Mouse (Mus musculus) liver, embryonic 14 days (tissue): ENCODE data around the gene Trmt10c. TPM values are rescaled to one million over a fixed set of nuclear protein-coding genes. Genes with fewer than 3 reads are reported as not detected.

Experiments
- polyA plus RNA-seq: library from polyadenylated mRNA; depleted of rRNA; stranded (reverse); fragments of >200 nt; gene quantifications from 2 replicates; pipeline ENCODE4 v1.2.3, GENCODE M21; 2012; rRNA removed

Trmt10c gene
- polyA plus RNA-seq, result 7.7 TPM in 2 replicates

DNA sequence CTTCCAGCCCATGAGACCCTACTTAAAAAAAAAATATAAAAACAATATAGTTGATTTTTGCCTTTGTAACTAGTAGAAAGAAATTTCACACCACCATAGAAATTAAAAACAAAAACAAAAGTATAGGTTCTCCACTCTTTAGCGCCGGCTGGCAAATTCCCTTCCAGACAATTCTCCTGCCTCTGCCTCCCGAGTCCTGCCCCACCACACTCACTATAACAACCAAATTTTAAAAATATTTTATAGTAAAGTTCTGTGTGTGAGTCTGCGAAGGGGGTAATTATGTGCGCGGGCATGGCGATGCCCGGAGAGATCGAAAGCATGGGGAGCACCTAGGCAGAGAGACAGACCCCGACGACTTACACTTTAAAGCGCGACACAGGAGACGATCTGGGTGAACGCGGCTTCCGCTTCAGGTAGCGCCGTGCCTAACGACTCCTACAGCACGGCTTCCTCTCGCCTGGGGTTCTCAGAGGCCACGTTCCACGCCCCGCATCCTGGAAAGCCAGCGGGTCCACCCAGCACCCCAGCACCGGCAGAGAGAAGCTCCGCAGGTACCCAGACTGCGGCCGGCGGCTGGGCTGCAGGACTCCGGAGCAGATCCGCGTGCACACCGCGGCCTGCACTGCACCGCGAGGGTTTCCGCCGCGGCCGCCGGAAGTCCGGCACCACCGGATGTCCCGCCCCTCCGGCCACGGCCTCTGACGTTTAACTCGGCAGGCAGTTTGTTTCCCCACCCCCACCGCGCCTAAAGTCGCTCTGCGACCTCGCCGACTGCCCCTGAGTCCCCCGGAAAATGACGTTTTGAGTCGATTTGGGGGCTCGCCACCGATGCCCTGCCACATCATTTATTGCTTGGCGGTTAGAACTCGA lies at the start of gene Trmt10c:
Trmt10c (minus strand) TSS at position 682 of the 873 bp plus-strand sequence.

DNA sequence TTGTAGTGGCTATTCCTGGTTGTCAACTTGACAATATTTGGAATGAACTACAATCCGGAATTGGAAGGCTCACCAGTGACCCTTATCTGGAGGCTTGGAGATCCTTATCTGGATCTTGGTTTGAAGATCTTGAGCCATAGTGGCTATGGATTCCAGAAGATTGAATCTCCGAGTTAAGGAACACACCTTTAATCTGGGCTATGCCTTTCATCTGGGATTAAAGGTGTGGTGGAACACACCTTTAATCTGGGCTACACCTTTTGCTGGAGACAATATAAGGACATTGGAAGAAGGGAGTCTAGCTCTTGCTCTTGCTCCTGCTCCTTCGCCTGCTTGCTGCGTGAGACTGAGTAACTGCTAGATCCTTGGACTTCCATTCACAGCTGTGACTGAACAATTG lies 10.4 kb upstream of the Trmt10c start, which contains the start of gene Senp7:
Senp7 (plus strand) TSS at position 301 of the 400 bp plus-strand sequence.

DNA sequence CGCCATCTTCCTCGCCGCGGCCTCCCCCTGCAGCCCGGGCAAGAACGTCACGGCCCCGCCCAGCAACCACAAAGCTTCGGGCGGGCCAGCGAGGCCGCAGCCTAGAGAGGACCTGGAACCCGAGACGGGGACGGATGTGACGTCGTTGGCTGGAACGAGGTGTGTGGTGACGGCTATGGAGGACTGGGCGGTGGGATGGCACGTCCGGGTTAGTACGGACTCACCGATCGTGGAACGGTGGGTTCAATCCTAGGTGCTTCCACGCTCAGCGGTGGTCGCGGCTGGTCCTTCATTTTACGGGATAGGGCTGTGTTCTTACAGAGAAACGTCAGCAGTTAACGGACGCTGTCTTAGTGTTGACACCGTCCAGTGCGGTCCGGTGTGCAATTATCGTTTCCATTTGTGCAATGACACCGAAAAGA lies 7.9 kb downstream of the Trmt10c start, which contains the start of gene Pcnp:
Pcnp (minus strand) TSS at position 79 of the 422 bp plus-strand sequence.

Other genes starting within 250 kb of the Trmt10c start
- gene Nfkbiz, start 198.9 kb downstream of the Trmt10c start, polyA plus RNA-seq, result 2.6 and 2.8 TPM in 2 replicates
- gene Nxpe3, start 142.5 kb downstream of the Trmt10c start, polyA plus RNA-seq, result 0.68 and 0.88 TPM in 2 replicates
- 2.1 and 2.8 TPM in 2 replicates for gene Cep97, start 103.0 kb downstream of the Trmt10c start, polyA plus RNA-seq
- gene Rpl24, start 71.5 kb downstream of the Trmt10c start, polyA plus RNA-seq, result 500 and 567 TPM in 2 replicates
- gene Zbtb11, start 63.9 kb downstream of the Trmt10c start, polyA plus RNA-seq, result 5.9 and 7.2 TPM in 2 replicates
- gene Pcnp, start 8.1 kb downstream of the Trmt10c start, polyA plus RNA-seq, result 39.6 and 41.3 TPM in 2 replicates
- 9.1 and 10.0 TPM in 2 replicates for gene Senp7, start 10.5 kb upstream of the Trmt10c start, polyA plus RNA-seq
- gene Impg2, start 166.5 kb upstream of the Trmt10c start, polyA plus RNA-seq, result 0.17 and 0.28 TPM in 2 replicates